Mouse (Mus musculus) retina, adult 2 months (tissue): ENCODE data around the gene 1700003E16Rik.

Source experiments
- DNase-seq: peaks from one replicate; pipeline ENCODE4 v3.0.0-alpha.2; 2012; ENCODE audit warnings: low read depth, low spot score

The 1700003E16Rik gene

DNA sequence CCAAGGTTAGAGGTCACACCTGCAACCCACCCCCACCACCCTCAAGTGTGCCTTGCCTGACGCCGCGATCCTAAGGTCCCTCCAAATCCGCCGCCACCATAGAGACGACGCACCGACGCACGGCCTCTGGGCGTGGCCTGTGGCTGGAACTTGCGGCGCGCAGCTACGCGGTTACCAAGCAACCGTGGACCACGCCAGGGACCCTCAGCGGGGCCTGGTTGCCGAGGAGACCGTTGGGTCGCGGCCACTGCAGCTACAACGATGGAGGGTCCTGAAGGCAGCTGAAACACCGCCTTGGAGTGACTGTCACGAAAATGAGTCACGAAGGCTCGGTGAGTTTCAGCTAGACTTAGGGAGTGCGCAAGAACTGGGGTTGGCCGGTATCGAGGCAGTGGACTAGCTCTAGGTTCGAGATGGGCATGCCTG is at the start of gene 1700003E16Rik, which contains the start of gene Wdr54:
1700003E16Rik (plus strand) TSS at position 146 of the 426 bp plus-strand sequence.
Wdr54 (minus strand) TSS at position 139 of the 426 bp plus-strand sequence.
- peak; percentile 58 for DNase-seq

GRCm38 (mm10) chr6:83107566-83108400 is 48.4 kb upstream of the 1700003E16Rik start:
- DNase-seq = peak; percentile 18

DNA sequence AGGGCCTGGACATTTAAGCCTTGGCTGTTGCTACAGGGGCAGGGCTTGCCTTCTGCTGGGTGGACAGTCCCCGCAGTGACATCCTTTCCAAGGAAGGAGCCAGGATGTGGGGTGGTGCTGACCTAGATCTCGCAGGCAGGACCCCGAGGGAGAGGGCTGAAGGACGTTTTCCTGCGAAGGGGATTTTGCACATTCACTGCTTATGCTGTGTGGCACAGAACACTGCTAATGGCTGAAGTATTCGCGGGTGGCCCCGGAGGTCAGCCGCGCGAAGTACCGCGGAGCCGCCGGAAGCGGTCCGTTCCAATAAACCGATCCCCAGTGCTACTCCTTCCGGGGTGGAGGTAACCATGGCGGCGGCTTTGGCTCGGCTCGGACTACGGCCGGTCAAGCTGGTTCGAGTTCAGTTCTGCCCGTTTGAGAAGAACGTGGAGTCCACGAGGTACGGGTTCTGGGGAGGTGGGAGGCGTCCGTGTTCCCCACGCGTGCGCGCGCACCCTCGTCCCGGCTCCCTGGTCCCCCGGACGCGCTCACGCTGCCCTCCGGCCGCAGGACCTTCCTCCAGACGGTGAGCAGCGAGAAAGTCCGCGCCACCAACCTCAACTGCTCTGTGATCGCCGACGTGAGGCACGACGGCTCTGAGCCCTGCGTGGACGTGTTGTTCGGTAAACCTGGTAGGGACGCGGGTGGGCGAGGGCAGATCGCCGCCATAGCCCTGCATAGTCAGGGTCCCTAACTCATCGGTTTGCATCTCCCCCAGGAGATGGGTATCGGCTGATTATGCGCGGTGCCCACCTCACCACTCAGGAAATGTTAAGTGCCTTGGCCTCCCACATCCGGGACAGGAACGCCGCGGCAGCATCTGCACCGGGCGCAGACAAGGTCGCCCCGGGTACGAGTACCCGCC is 47.2 kb upstream of the 1700003E16Rik start, which contains the start of gene Mrpl53:
Mrpl53 (plus strand) TSS at position 279 of the 907 bp plus-strand sequence.
- DNase-seq = peak; percentile 73

DNA sequence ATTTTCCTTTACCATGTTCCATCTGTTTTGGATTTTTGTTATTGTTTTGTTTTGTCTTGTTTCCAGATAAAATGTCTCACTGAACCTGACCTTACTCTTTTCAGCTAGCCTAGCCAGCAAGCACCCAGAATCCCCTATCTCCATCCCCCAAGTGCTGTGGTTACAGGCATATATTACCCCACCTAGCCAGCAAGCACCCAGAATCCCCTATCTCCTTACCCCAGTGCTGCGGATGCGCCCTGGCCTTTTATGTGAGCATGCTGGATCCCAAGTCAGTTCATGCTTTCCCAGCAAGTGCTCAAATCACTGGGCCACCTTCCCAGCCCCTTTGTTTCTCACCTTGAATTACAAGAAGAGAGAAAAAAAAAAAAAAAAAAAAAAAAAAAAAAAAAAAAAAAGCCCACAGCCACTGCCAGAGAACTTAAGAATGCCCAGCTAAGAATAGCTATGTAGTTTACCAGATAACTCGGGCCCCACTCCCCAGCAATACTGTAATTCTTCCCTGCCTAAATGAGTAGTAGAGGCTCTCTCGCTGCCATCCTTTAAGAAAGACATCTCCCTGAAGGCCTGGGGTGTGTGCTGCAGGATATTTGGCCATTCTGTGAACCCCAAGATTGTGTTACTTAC is 44.6 kb upstream of the 1700003E16Rik start:
- no peak for DNase-seq

GRCm38 (mm10) chr6:83115011-83115671 is 41.1 kb upstream of the 1700003E16Rik start, which contains the start of gene Mogs:
TSS of gene Mogs (plus strand) at chr6:83115496.
- DNase-seq = peak; percentile 75

DNA sequence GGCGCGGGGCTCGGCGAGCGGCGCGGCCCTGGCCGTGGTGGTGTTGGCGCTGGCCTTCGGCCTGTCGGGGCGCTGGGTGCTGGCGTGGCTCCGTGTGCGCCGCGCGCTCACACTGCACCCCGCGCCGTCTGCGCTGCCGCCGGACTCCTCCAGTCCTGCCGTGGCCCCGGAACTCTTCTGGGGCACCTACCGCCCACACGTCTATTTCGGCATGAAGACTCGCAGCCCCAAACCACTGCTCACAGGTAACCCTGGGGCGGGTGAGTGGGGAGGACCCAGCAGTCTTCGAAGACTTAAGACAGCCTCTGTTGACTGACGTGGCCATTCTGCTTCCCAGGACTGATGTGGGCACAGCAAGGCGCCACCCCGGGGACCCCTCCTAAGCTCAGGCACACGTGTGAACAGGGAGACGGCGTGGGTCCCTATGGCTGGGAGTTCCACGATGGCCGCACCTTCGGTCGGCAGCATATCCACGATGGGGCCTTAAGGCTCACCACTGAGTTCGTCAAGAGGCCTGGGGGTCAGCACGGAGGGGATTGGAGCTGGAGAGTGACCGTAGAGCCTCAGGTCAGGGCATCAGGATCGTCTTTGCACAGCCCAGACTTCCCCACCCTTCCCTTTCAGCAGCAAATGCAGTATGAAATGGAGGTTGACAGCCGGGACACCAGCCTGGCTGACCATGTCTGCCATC is 40.4 kb upstream of the 1700003E16Rik start:
- no peak for DNase-seq

- no peak for DNase-seq
Measured at GRCm38 (mm10) chr6:83116373-83117164, 39.6 kb upstream of the 1700003E16Rik start.

DNA sequence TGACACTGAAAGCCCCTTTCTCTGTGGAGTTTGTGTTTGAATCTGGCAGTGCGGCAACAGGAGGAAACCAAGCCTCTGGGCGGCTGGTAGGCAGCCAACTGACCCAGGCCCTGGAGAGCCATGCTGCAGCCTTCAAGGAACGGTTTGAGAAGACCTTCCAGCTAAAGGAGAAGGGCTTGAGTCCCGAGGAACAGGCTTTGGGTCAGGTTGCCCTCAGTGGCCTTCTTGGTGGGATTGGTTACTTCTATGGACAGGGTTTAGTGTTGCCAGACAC is 39.1 kb upstream of the 1700003E16Rik start:
- no peak for DNase-seq

- DNase-seq = no peak
Measured at GRCm38 (mm10) chr6:83117616-83118015, 38.6 kb upstream of the 1700003E16Rik start.

- no peak for DNase-seq
Measured at GRCm38 (mm10) chr6:83118369-83118768, 37.8 kb upstream of the 1700003E16Rik start.

GRCm38 (mm10) chr6:83118825-83119733 is 37.1 kb upstream of the 1700003E16Rik start:
- no peak for DNase-seq

DNA sequence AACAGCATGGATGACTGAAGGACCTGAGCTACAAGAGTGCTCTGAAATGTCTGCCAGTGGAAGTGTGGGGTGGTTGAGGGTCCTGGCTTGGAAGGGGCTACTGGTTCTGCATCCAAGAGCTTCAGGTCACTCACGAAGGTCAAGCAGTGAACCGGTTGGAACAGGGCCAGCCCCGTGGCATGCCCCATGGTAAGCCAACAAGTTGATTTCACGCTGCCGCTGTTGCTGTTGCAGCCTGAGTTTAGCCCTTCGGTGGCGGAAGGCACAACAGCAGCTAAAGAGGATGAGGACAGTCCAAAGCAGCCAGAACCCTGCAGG is 36.5 kb upstream of the 1700003E16Rik start:
- DNase-seq = no peak

GRCm38 (mm10) chr6:83120930-83121862 is 35.0 kb upstream of the 1700003E16Rik start, which contains the start of gene Wbp1:
TSS of gene Wbp1 (minus strand) at chr6:83121559.
- peak; percentile 97 for DNase-seq

- no peak for DNase-seq
Measured at GRCm38 (mm10) chr6:83121863-83122710, 34.1 kb upstream of the 1700003E16Rik start.

DNA sequence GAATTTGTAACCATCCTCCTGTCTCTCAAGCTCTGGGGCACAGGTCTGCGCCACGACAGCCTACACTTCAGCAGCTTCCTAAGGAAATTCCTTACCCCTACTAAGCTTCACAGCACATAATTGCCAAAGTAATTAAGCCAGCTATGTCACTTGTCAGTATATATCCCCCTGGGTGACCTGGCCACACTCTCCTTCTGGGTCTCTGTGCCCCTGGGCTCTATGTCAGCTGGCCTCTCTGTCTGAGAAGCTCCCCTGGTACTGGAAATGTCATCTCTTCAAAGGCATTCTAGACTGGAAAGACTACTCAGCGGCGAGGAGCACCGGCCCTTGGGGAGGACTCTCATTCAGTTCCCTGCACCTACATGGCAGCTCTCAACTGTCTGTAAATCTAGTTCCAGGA is 33.2 kb upstream of the 1700003E16Rik start:
- DNase-seq = no peak

- peak; percentile 91 for DNase-seq
Measured at GRCm38 (mm10) chr6:83124851-83125312, 31.3 kb upstream of the 1700003E16Rik start.

- DNase-seq = no peak
Measured at GRCm38 (mm10) chr6:83125331-83125730, 30.9 kb upstream of the 1700003E16Rik start, which contains the start of gene Ino80b. TSS of gene Ino80b (minus strand) at chr6:83125431.
